31 mouse cellular contexts compared by ENCODE assay signal in genomic region chr6:4841241-4841640, GRCm38 (mm10).
DNase-seq lines count a peak whose midpoint lies in the region; ATAC-seq and TF ChIP-seq lines count a peak whose summit lies in the region.
"Had no signal": no experiment of that assay in that cellular context is flagged by ENCODE, and none has a peak within 500 bp of the region (broad histone marks: within the 10 kb centered on the region; RNA-seq: fewer than 3 reads in every experiment).

No protein-coding gene starts in this region.

- H3K4me2 ChIP-seq in forebrain, postnatal 0 days (ENCODE audit: low read depth), result no peak overlapping the region
- no peak overlapping the region for H3K4me2 ChIP-seq in forebrain, embryonic 11.5 days (ENCODE audit: low read depth, low read length, severe bottlenecking)
- H3K4me2 ChIP-seq in midbrain, postnatal 0 days (ENCODE audit: low read depth, low read length, poor library complexity, severe bottlenecking), result no peak overlapping the region
- no peak overlapping the region for H3K4me2 ChIP-seq in midbrain, embryonic 15.5 days
- H3K4me2 ChIP-seq: embryonic facial prominence, embryonic 13.5 days; heart, embryonic 12.5 days; heart, embryonic 15.5 days; hindbrain, embryonic 15.5 days had no signal

- no peak overlapping the region for H3K4me3 ChIP-seq in forebrain, postnatal 0 days (ENCODE audit: low read depth, low read length)
- no peak overlapping the region for H3K4me3 ChIP-seq in forebrain, embryonic 11.5 days (ENCODE audit: low read depth, low read length)
- H3K4me3 ChIP-seq in midbrain, postnatal 0 days (ENCODE audit: low read depth, low read length), result no peak overlapping the region
- no peak overlapping the region for H3K4me3 ChIP-seq in midbrain, embryonic 15.5 days
- H3K4me3 ChIP-seq: embryonic facial prominence, embryonic 10.5 days; embryonic facial prominence, embryonic 13.5 days; erythroblast, embryonic 14.5 days; heart, embryonic 12.5 days; heart, embryonic 15.5 days; hindbrain, embryonic 10.5 days; hindbrain, embryonic 15.5 days had no signal

- 19% methylated on average over 1 of the region's 1 CpGs for WGBS in forebrain, postnatal 0 days
- 69% methylated on average over 1 of the region's 1 CpGs for WGBS in forebrain, embryonic 11.5 days
- 48% methylated on average over 1 of the region's 1 CpGs for WGBS in midbrain, postnatal 0 days
- 46% methylated on average over 1 of the region's 1 CpGs for WGBS in midbrain, embryonic 15.5 days

- H3K27me3 ChIP-seq in forebrain, postnatal 0 days (ENCODE audit: insufficient read depth, low read length), result no peaks in the 10 kb centered on the region
- no peaks in the 10 kb centered on the region for H3K27me3 ChIP-seq in forebrain, embryonic 11.5 days (ENCODE audit: control insufficient read depth, insufficient read depth, low read length)
- H3K27me3 ChIP-seq in midbrain, postnatal 0 days (ENCODE audit: insufficient read depth, low read length), result no peaks in the 10 kb centered on the region
- no peaks in the 10 kb centered on the region for H3K27me3 ChIP-seq in midbrain, embryonic 15.5 days (replicated peaks)
- H3K27me3 ChIP-seq: CH12.LX; embryonic facial prominence, embryonic 13.5 days; heart, embryonic 12.5 days; heart, embryonic 15.5 days; hindbrain, embryonic 15.5 days; Patski had no signal

- peak; percentile 26 to 56 for DNase-seq in cerebellum, postnatal 14 days
- no peak for DNase-seq in cerebellum, adult 9-10 months
- peak; percentile 18 for DNase-seq in forebrain, postnatal 0 days
- DNase-seq in forebrain, embryonic 11.5 days (ENCODE audit: low spot score), result no peak
- DNase-seq in midbrain, postnatal 0 days (ENCODE audit: low spot score), result peak; percentile 30
- no peak for DNase-seq in urinary bladder, adult 2 months (ENCODE audit: low spot score)
- DNase-seq: adrenal gland, postnatal 10 days; adrenal gland, postnatal 36 days; B cell, adult 2 months; cerebellum, adult 11 months; cerebellum, adult 8-10 months; cerebellum, postnatal 36 days; embryo, embryonic 11 days; gastrocnemius, postnatal 25 days; heart, adult 18-20 months; heart, postnatal 10 days; heart, postnatal 36 days; kidney, adult 18-20 months had no signal

- no peak for TF ChIP-seq CTCF in forebrain, postnatal 0 days (IDR thresholded peaks at IDR 0.05; ENCODE audit: low read depth)
- TF ChIP-seq CTCF in midbrain, postnatal 0 days (IDR thresholded peaks at IDR 0.05), result no peak

- H3K9me3 ChIP-seq in forebrain, postnatal 0 days (ENCODE audit: low read length), result no peaks in the 10 kb centered on the region
- no peaks in the 10 kb centered on the region for H3K9me3 ChIP-seq in forebrain, embryonic 11.5 days (ENCODE audit: control insufficient read depth, low read length)
- H3K9me3 ChIP-seq in midbrain, postnatal 0 days (ENCODE audit: low read length), result no peaks in the 10 kb centered on the region
- H3K9me3 ChIP-seq in midbrain, embryonic 15.5 days, result no peaks in the 10 kb centered on the region
- H3K9me3 ChIP-seq: embryonic facial prominence, embryonic 10.5 days; embryonic facial prominence, embryonic 13.5 days; G1E; heart, embryonic 12.5 days; heart, embryonic 15.5 days; hindbrain, embryonic 10.5 days; hindbrain, embryonic 15.5 days had no signal

- H3K9ac ChIP-seq in forebrain, postnatal 0 days, result no peak overlapping the region
- no peak overlapping the region for H3K9ac ChIP-seq in forebrain, embryonic 11.5 days (ENCODE audit: low read length)
- no peak overlapping the region for H3K9ac ChIP-seq in midbrain, postnatal 0 days (replicated peaks; ENCODE audit: low read length, poor library complexity, severe bottlenecking)
- no peak overlapping the region for H3K9ac ChIP-seq in midbrain, embryonic 15.5 days
- H3K9ac ChIP-seq: embryonic facial prominence, embryonic 13.5 days; heart, embryonic 12.5 days; heart, embryonic 15.5 days; hindbrain, embryonic 15.5 days had no signal

- no peak overlapping the region for H3K27ac ChIP-seq in forebrain, postnatal 0 days (ENCODE audit: low read depth, low read length)
- no peak overlapping the region for H3K27ac ChIP-seq in forebrain, embryonic 11.5 days (ENCODE audit: low read depth, low read length)
- no peak overlapping the region for H3K27ac ChIP-seq in midbrain, postnatal 0 days (ENCODE audit: low read depth, low read length)
- H3K27ac ChIP-seq in midbrain, embryonic 15.5 days, result no peak overlapping the region
- H3K27ac ChIP-seq: embryonic facial prominence, embryonic 10.5 days; embryonic facial prominence, embryonic 13.5 days; heart, embryonic 15.5 days; hindbrain, embryonic 10.5 days; hindbrain, embryonic 15.5 days had no signal

- no peaks in the 10 kb centered on the region for H3K4me1 ChIP-seq in forebrain, postnatal 0 days (ENCODE audit: insufficient read depth)
- no peaks in the 10 kb centered on the region for H3K4me1 ChIP-seq in forebrain, embryonic 11.5 days (replicated peaks; ENCODE audit: control insufficient read depth, insufficient read depth, low read length)
- H3K4me1 ChIP-seq in midbrain, postnatal 0 days (ENCODE audit: insufficient read depth, low read length), result no peaks in the 10 kb centered on the region
- H3K4me1 ChIP-seq in midbrain, embryonic 15.5 days, result no peaks in the 10 kb centered on the region
- H3K4me1 ChIP-seq: embryonic facial prominence, embryonic 10.5 days; heart, embryonic 12.5 days; heart, embryonic 15.5 days; hindbrain, embryonic 10.5 days; hindbrain, embryonic 15.5 days had no signal

- H3K36me3 ChIP-seq in forebrain, postnatal 0 days (ENCODE audit: insufficient read depth), result no peaks in the 10 kb centered on the region
- H3K36me3 ChIP-seq in forebrain, embryonic 11.5 days (ENCODE audit: control insufficient read depth, insufficient read depth, low read length), result no peaks in the 10 kb centered on the region
- H3K36me3 ChIP-seq in midbrain, postnatal 0 days (ENCODE audit: insufficient read depth, low read length), result no peaks in the 10 kb centered on the region
- H3K36me3 ChIP-seq in midbrain, embryonic 15.5 days (replicated peaks), result no peaks in the 10 kb centered on the region
- H3K36me3 ChIP-seq: embryonic facial prominence, embryonic 10.5 days; embryonic facial prominence, embryonic 13.5 days; G1E; heart, embryonic 12.5 days; heart, embryonic 15.5 days; hindbrain, embryonic 10.5 days; hindbrain, embryonic 15.5 days had no signal

- no peak for ATAC-seq in forebrain, postnatal 0 days
- ATAC-seq in forebrain, embryonic 11.5 days (replicated peaks; ENCODE audit: low FRiP score), result no peak
- ATAC-seq in midbrain, postnatal 0 days (ENCODE audit: low FRiP score), result no peak
- no peak for ATAC-seq in midbrain, embryonic 15.5 days (replicated peaks)
- ATAC-seq: inflammation-experienced regulatory T-cells, adult 6 months; intestine, embryonic 16.5 days; Patski had no signal

Comparison
In these comparisons a context has a peak if more than half of its experiments do, and no peak if none do; other contexts are left out.
1. DNase-seq: peak in cerebellum, postnatal 14 days (2 of 2), forebrain, postnatal 0 days (single experiment) and midbrain, postnatal 0 days (single experiment); none in cerebellum, adult 9-10 months (single experiment), forebrain, embryonic 11.5 days (single experiment) and urinary bladder, adult 2 months (single experiment).